Mouse (Mus musculus) cortical plate, adult 2 months (tissue): ENCODE measurements around the gene Abcg4.
"Not testable (repeated sequence)": the region's sequence is repeated elsewhere in the genome, so short reads cannot be mapped to it uniquely, and the experiment has no call there.

Experiments used
- CTCF ChIP-seq: fragments of 200-500 bp; IDR thresholded peaks from 2 replicates; pipeline ENCODE4 v1.5.1; 2011; ENCODE audit warnings: mild to moderate bottlenecking, control low read depth, low read length; ENCODE audit not compliant: insufficient read depth; ENCODE audit errors: extremely low read depth
- POLR2A ChIP-seq: fragments of 200-500 bp; IDR thresholded peaks from 2 replicates; pipeline ENCODE4 v1.6.1; 2011; ENCODE audit warnings: mild to moderate bottlenecking, low read length, control low read depth; ENCODE audit not compliant: insufficient read depth; ENCODE audit errors: extremely low read depth

- TF ChIP-seq POLR2A, CTCF: not testable (repeated sequence)
Measured at GRCm38 (mm10) chr9:44325032-44325767, 36.8 kb upstream of the Abcg4 start.
